Mouse (Mus musculus) lung, postnatal 0 days (tissue): ENCODE measurements around the gene Klhl25.

ENCODE experiments used
- CTCF ChIP-seq: IDR thresholded peaks from 2 replicates; pipeline ENCODE4 v1.5.1; 2016; ENCODE audit warnings: antibody characterized with exemption, mild to moderate bottlenecking
- EP300 ChIP-seq: IDR thresholded peaks from 2 replicates; pipeline ENCODE4 v1.6.1; 2016; ENCODE audit warnings: antibody characterized with exemption, mild to moderate bottlenecking, control low read depth

DNA sequence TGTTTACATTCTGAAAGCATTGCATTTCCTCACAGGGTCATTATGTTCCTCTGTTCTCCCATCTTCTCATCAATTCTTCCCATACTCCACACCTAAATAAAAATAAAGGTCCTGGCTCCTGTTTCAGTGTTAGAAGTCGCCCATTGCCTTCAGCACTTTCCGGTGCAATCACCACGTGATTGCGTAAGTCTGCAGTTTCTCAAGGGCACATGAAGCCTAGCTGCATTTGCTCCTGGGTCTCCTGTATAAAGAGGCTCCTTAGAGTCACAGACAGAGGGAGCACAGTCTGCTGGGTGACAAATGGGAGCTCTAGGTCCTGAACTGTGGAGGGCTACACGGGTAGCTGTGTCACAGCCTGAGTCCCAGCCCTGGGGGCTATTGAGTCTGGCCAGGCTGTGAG is 24.1 kb downstream of the Klhl25 start:
- TF ChIP-seq CTCF (no peak), EP300 (no peak)
